Mouse (Mus musculus) ovary, postnatal 14 days (tissue): ENCODE measurements around the gene Junb.

Experiments
- DNase-seq: peaks from one replicate; pipeline ENCODE4 v3.0.0; 2022; ENCODE audit warnings: low spot score

The Junb gene

DNA sequence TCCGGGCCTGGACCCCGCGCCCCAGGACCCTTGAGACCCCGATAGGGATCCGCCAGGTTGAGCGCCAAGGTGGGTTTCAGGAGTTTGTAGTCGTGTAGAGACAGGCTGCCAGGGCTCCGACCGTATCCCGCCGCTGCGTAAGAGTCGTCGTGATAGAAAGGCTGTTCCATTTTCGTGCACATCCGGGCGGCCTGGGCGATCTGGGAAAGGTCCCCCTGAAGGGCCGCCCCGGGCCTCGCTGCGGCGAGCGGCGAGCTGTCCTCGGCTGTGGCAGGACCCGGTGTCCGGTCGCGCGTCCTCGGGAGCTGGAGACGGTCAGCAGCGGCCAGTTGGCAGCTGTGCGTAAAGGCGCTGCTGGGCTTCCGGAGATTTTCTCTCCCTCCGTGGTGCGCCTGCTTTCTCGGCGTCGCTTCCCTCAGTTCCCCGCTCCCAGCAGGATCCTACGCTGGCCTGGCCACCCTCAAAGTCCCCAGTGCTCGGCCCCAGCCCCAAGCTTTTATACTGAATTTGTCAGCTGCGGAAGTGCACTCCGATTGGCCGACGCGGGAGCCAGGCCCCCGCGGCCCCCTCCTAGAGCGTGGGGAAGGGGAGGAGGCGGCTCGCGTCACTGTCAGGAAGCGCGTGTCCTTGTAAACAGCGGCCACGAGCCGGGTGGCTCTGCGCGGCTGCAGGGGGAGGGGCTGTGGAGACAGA is at the start of gene Junb:
Junb (minus strand) TSS at position 471 of the 693 bp plus-strand sequence.
- DNase-seq = peak; percentile 82

DNA sequence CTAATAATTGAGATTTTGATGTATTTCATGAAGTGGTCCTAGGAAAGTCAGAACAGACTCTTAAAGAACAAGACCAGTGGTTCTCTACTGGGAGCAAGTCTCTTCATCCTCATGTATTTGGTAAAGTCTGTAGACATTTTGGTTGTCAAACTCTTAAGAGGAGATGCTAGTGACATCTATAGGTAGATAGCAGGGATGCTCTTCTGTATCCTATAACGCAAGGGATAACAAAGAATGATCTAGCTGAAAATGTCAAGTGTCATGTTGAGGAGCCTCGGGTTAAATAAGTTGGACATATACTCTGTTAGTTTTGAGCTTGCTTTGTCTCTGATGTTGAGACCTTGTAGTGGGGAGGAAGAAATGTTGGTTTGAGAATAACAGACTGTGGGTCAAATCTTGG is 49.4 kb upstream of the Junb start:
- DNase-seq = no peak

GRCm38 (mm10) chr8:85027516-85027855 is 49.0 kb upstream of the Junb start:
- DNase-seq = no peak

DNA sequence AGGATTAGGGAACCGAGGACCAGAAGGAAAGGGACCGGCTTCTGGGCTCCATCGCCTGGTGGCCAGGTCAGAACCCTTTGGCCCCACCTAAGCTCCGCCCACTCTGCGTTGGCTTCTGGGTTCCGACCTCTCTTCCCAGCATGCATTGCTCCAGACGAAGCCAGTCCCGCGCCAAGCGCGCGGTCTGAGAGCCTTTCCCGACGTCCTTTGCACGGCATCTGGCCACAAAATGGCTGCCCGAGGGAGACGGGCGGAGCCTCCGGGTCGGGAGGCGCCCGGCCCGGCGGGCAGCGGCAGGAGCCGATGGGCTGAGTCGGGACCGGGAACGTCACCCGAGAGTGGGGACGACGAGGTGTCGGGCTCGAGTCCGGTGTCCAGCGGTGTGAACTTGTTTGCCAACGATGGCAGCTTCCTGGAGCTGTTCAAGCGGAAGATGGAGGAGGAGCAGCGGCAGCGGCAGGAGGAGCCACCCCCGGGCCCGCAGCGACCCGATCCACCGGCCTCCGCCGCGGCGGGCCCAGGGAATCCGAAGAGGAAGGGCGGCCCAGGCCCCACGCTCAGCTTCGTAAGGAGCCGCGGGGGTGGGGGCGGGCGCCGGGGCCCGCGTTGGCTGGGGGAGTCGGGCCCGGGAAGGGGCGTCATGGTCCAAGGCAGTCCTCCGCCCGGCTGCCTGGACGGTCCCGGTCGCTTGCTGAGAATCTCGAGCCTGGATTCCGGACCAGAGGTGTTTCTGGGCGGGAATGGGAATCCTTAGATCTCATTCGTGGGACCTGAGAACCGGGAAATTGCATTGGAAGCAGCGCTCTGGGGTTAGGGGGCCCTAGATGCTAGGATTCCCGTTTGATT is 48.4 kb upstream of the Junb start, which contains the start of gene Trir:
Trir (plus strand) TSS at position 154 of the 846 bp plus-strand sequence.
- DNase-seq = peak; percentile 93

DNA sequence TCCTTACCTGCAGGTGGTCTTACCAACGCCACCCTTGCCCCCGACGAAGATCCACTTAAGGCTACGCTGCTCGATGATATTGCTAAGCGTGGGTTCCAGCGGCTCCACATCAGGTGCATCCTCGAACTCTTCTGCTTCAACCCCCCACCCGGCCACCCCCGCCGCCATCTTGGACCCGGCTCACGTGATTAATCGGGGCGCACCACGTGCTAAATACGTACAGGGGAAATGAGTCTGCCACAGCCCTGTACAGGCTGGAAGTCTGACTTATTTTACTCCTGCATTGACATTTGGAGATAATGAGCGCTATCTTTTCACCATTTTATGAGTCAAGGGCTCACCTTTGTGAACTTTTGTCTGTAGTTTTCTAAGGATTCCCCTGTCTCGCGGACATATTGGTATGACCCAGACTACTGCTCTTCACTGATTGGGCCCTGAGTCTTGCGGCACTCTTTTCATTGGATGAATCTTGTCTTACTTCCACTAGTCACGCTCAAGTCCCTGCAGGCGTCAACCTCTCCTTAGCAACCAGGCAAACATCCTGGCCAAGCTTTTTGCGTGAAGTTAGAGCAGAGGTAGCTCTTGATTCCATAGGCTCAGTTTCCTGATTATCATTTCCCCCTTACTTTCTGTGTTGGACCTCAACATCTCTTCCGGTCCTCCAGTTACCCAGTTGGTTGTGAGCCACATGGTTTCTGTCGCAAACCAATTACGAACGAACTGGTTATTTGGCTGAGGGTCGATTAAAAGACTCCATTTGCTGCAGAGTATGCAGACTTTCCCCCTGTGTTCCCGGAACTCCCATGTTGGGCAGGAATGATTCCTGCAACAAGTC is 46.8 kb upstream of the Junb start, which contains the start of gene Asna1:
Asna1 (minus strand) TSS at position 184 of the 835 bp plus-strand sequence.
- DNase-seq = peak; percentile 60

GRCm38 (mm10) chr8:85023846-85024245 is 45.3 kb upstream of the Junb start:
- no peak for DNase-seq

DNA sequence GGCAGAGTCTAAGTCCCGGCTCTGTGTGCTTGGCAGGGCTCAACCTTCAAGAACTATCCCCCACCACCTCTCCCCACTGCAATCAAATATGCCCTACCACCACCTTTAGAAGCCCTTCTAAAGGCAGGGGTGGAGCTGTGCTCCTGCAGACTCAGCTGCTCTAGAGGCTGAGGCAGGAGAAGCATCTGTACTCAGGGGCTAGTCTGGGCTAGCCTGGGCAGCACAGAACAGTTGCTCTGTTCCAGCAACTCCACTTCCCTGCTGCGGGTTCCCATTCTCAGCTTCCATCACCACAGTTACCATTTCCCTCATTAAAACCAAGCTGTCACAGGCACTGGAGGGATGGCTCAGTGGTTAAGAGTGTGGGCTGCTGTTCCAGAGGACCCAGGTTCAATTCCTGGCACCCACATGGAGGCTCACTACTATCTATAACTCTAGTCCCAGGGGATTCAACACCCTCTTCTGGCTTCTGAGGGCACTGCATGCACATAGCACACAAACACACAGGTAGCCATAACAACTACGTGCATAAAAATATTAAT is 43.1 kb upstream of the Junb start:
- no peak for DNase-seq

DNA sequence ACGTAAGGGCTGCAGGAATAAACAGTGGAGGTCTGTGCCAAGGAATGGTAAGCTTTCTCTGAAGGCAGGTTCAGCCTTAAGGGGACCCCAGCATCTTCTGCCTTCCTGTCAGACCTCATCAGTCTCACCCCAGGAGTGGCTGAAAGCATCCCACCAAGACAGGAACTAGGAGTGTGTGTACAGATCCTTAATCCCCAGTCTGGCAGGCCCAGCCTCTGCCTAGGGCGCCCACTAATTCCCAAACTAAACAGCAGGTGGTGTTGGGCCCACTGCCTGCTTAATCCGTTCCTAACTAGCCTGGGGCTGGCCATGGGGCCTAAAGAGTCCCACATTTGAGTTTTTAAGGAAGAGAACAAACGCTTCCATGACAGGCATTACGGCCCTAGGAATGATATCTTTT is 38.7 kb upstream of the Junb start:
- no peak for DNase-seq

DNA sequence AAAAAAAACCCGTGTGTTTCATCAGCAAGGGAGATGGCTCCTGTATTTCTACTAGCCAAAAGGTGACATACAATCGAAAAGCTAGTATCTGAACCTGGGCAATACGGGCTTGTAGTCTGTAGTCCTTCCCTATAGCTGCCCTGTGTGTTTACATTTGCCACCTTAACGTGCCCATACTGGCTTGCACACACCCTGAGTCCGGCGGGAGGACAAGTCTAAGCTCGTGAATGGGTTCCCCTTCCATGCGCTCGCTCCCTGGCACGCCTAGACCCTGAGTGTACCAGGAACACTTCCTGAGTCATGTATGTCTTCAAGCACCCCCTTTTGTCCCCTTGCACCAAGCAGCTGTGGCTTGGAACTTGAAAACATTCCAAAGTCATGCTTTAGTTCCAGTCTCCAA is 38.2 kb upstream of the Junb start:
- DNase-seq = no peak

- DNase-seq = no peak
Observed at GRCm38 (mm10) chr8:85014431-85014830, 35.9 kb upstream of the Junb start, which contains the start of gene Best2. Best2 (minus strand) TSS chr8:85014531.

DNA sequence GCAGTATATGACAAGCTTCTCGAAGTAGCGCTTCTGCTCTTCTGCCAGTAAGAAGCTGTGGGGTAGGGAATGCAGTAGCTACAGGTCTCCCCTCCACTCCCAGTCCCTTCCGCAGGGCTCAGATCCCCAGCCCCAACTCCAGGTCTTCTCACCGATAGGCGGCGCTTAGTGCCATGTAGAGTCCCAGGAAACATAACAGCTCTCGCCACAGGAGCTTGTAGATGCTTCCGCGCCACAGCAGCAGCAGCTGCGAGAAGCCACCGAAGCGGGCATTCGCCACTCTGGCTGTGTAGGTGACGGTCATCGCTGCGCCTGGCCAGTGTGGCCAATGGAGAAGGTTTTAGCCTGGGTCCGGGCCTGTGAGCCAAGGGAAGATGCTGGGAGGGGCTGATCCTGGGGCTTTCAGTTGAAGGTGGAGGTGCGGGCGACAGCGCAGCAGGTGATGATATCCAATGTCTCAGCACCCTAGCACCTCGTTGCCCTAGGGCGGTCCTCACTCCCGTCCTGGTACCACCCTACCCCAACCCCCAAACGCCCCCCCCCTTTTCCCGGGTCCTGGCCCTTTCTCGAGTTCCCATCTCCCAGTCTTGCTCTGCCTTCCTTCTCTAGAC is 34.8 kb upstream of the Junb start:
- DNase-seq = peak; percentile 50

DNA sequence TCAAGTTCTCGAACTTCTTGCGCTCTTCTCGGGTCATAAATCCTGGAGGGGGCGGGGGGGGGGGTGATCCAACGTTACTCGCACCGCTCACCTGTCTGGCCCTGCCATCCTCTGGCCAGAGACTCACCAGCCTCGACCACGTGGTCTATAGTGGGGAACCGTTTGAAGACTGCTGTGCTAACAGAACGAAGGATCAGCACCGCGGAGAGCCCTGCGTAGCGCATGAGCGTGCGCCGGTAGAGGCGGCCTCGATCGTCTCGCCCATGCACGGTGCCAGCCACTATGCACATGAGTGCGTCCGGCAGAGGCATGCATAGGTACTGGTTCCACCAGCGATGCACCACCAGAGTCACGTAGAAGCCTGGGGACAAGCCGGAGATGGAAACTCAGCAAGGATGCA is 32.7 kb upstream of the Junb start:
- no peak for DNase-seq

DNA sequence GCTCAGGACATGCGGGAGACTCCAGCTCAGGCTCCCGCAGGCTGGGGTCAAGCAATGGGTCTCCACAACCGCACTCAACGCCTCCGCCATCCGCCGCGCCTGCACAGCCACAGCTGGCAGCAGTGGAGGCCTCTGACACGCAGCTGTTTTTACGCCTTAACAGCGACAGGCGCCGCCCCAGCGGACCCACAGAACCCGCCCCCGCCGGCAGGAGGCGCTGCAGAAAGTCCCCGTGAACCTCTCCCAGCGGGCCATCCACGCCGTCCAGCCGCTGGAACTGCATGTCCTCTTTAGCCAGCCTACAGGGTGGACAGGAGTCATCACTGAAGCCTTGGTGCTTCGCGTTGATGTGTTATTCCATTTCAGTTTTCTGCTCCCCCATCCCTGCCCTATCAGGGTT is 29.2 kb upstream of the Junb start:
- DNase-seq = no peak

GRCm38 (mm10) chr8:84997649-84998295 is 19.3 kb upstream of the Junb start:
- DNase-seq = peak; percentile 78

- no peak for DNase-seq
Observed at GRCm38 (mm10) chr8:84996978-84997377, 18.5 kb upstream of the Junb start.

DNA sequence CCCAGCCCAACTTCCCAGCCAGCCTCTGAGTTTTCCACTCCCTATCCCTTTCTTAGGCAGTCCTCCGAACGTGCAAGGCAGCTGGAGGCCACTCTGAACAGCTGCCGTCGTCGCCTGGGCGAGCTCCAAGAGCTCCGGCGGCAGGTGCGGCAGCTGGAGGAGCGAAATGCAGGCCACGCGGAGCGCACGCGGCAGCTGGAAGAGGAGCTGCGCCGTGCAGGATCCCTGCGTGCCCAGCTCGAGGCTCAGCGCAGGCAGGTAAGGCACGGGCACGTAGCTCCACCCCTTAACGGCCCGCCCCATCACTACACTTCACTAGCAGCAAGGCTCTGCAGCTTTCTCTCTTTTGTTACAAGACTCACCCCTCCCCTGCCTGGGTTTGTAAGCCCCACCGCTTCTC is 17.2 kb upstream of the Junb start:
- DNase-seq = no peak

GRCm38 (mm10) chr8:84994375-84994774 is 15.9 kb upstream of the Junb start:
- DNase-seq = no peak

GRCm38 (mm10) chr8:84990836-84991235 is 12.3 kb upstream of the Junb start:
- DNase-seq = no peak

DNA sequence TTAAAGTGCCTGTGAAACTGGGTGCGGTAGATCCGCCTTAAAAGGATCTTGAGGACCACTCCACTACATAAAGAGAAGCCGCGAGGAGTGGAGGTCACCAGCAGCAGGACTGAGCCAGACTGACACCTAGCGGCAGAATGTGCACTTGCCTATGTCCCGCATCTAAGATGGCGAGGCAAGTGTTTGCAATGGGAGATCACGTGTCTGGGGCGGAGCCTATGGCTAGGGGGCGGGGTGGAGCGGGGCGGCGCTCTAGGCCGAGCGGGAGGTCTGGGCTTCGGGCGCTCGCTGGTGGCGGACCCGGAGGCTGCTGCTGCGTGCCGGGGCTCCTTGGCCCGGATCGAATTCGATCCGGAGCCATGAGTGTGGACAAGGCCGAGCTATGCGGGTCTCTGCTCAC is 11.8 kb upstream of the Junb start, which contains the start of gene Hook2:
Hook2 (plus strand) TSS at position 255 of the 400 bp plus-strand sequence.
- DNase-seq = peak; percentile 94

- DNase-seq = peak; percentile 92
Observed at GRCm38 (mm10) chr8:84989810-84990209, 11.3 kb upstream of the Junb start.

DNA sequence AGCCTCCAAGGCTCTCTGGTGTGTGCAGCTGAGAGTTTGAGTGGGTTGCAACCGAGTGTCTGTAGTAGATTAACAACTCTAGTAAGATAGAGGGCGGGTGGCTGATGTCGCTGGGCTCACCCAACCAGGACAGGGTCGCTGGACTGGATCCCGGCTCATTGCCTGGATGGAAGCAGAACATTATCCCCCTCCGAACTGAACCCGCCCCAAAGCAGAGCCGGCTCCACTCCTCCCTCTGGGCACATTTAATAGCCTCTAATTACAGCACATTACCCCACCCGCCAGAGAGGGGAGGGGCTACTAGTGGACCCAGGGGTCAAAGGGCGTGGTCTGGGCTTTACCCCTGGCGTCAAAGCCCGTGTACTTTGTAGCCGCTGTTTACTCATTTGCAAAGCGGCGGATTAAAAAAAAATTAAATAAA is 10.8 kb upstream of the Junb start:
- no peak for DNase-seq
